ENCODE assay signal across 10 mouse cellular contexts in the genomic region with DNA sequence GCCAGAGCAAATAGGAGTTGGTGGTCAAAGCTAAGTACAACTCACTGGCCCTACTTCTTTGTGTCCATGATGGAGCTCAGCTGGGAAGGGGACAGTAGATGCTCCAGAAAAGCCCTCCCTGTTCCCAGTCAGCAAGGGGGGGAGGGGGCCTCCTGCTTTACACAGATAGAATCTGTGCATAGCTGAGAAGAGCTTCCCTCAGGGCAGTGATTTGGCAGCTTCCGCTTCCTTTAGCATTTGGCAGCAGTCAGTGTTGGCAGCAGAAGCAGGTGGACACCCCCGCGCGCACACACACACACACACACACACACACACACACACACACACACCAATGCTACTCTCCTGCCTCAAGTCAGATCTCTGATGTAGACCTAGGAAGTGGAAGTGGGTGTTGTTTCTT. TPM values are rescaled to one million over a fixed set of nuclear protein-coding genes. Genes with fewer than 3 reads are reported as not detected.
A peak's percentile ranks its signal among the peaks of the same experiment; 100 is the strongest.
DNase-seq lines count a peak whose midpoint lies in the region; TF ChIP-seq lines count a peak whose summit lies in the region.
"Had no signal": no experiment of that assay in that cellular context is flagged by ENCODE, and none has a peak within 500 bp of the region (broad histone marks: within the 10 kb centered on the region; RNA-seq: fewer than 3 reads in every experiment).

No protein-coding gene starts in this region.

- H3K4me1 ChIP-seq in kidney, adult 2 months (ENCODE audit: control insufficient read depth, insufficient read depth, low read length): no peaks in the 10 kb centered on the region

- peak; percentile 44 for DNase-seq in adrenal gland, adult 2 months
- no peak for DNase-seq in adrenal gland, adult 18-20 months (ENCODE audit: low spot score in 2 of 2)
- peak; percentile 19 to 28 for DNase-seq in left cerebral cortex, adult 2 months (ENCODE audit: extremely low spot score in 1 of 2, low spot score in 2 of 2)
- no peak for DNase-seq in left cerebral cortex, adult 11 months (ENCODE audit: low spot score)
- peak; percentile 78 for DNase-seq in kidney, adult 2 months
- peak; percentile 60 to 78 for DNase-seq in lung, postnatal 4 days
- no peak for DNase-seq in thymus, postnatal 25 days
- DNase-seq in gastrocnemius, adult 8-10 months (ENCODE audit: low spot score in 2 of 2): no peak

- H3K27ac ChIP-seq in left cerebral cortex, adult 2 months: no peak overlapping the region
- 0 out of 2 replicates have a peak overlapping the region, but pooled peaks have one; percentile 1 for H3K27ac ChIP-seq in kidney, adult 2 months (ENCODE audit: insufficient read depth, low read depth, low read length)
- H3K27ac ChIP-seq: forebrain, embryonic 13.5 days; kidney, postnatal 0 days had no signal

- H3K36me3 ChIP-seq in kidney, adult 2 months (ENCODE audit: control insufficient read depth, insufficient read depth, low read length): no peaks in the 10 kb centered on the region

- no peak overlapping the region for H3K4me3 ChIP-seq in left cerebral cortex, adult 2 months
- no peak overlapping the region for H3K4me3 ChIP-seq in kidney, adult 2 months (ENCODE audit: insufficient read depth, low read depth, low read length)
- H3K4me3 ChIP-seq: forebrain, embryonic 13.5 days had no signal

- no peaks in the 10 kb centered on the region for H3K27me3 ChIP-seq in kidney, adult 2 months (replicated peaks; ENCODE audit: control insufficient read depth, insufficient read depth, low read length)
- H3K27me3 ChIP-seq: forebrain, embryonic 13.5 days had no signal

- TF ChIP-seq POLR2A in kidney, adult 2 months (IDR thresholded peaks at IDR 0.05; ENCODE audit: low read depth, low read length): no peak

- WGBS in kidney, adult 2 months: 61% methylated on average over 4 of the region's 4 CpGs

- intact Hi-C loops in left cerebral cortex, adult 2 months (cut with DNase I): no loop called here

- no peak for TF ChIP-seq CTCF in left cerebral cortex, adult 2 months (IDR thresholded peaks at IDR 0.05)
- TF ChIP-seq CTCF in kidney, adult 2 months (conservative IDR thresholded peaks at IDR 0.05; ENCODE audit: insufficient read depth, insufficient read length, low read depth, low read length): no peak

RNA-seq across cellular contexts. Expression of a gene that starts 49.1 kb away (rescaled TPM):
- 10 to 100 TPM; 32.4 to 41.1 TPM for total RNA-seq in adrenal gland, adult 2 months (2021)
- 8.1 and 12.0 TPM in 2 replicates for polyA plus RNA-seq in adrenal gland, adult 2 months (2012; rRNA removed)
- 10 to 100 TPM; 27.4 to 31.7 TPM for total RNA-seq in adrenal gland, adult 18-20 months (2021)
- 100 to 1,000 TPM in 1 of 2 experiments, 10 to 100 TPM in 1; 98.6 to 107 TPM for total RNA-seq in left cerebral cortex, adult 2 months (2021)
- 14.5 and 15.5 TPM in 2 replicates for polyA plus RNA-seq in kidney, adult 2 months (2012; rRNA removed)
- total RNA-seq in gastrocnemius, adult 8-10 months (2022): 10 to 100 TPM; 20.7 to 26.5 (median 25.0) TPM

Comparison
In these comparisons a context has a peak if more than half of its experiments do, and no peak if none do; other contexts are left out.
1. DNase-seq: peak in adrenal gland, adult 2 months (single experiment), left cerebral cortex, adult 2 months (2 of 2), kidney, adult 2 months (single experiment) and lung, postnatal 4 days (2 of 2); none in adrenal gland, adult 18-20 months (0 of 2), left cerebral cortex, adult 11 months (single experiment), thymus, postnatal 25 days (single experiment) and gastrocnemius, adult 8-10 months (0 of 2).